Mouse (Mus musculus) heart, embryonic 11.5 days (tissue): ENCODE data around the gene Actl11. TPM values are rescaled to one million over a fixed set of nuclear protein-coding genes. Genes with fewer than 3 reads are reported as not detected.

Experiments used
- ATAC-seq: fragments of 200-750 bp; cut with Nextera tagmentation; replicated peaks from 2 replicates; pipeline ENCODE4 v1.8.0; 2017; ENCODE audit warnings: moderate library complexity; ENCODE audit not compliant: insufficient number of reproducible peaks, low FRiP score, low TSS enrichment
- H3K27ac ChIP-seq: fragments of 300-500 bp; sonication (generic); 2 replicates; pipeline ENCODE4 v1.5.1; 2014; ENCODE audit warnings: mild to moderate bottlenecking, low read depth, low read length
- H3K27me3 ChIP-seq: fragments of 300-500 bp; sonication (generic); 2 replicates; pipeline ENCODE4 v1.6.1; 2014; ENCODE audit warnings: mild to moderate bottlenecking, low read length, mixed read lengths; ENCODE audit not compliant: control insufficient read depth, insufficient read depth
- H3K36me3 ChIP-seq: fragments of 300-500 bp; sonication (generic); 2 replicates; pipeline ENCODE4 v1.6.1; 2014; ENCODE audit warnings: mild to moderate bottlenecking, low read length, moderate library complexity, mixed read lengths; ENCODE audit not compliant: control insufficient read depth, insufficient read depth
- H3K4me1 ChIP-seq: fragments of 300-500 bp; sonication (generic); 2 replicates; pipeline ENCODE4 v1.6.1; 2014; ENCODE audit warnings: low read length; ENCODE audit not compliant: control insufficient read depth, insufficient read depth
- H3K4me2 ChIP-seq: fragments of 300-500 bp; sonication (generic); 2 replicates; pipeline ENCODE4 v1.6.1; 2014; ENCODE audit warnings: mild to moderate bottlenecking, moderate library complexity
- H3K4me3 ChIP-seq: fragments of 300-500 bp; sonication (generic); 2 replicates; pipeline ENCODE4 v1.5.1; 2014; ENCODE audit warnings: low read depth, low read length
- H3K9ac ChIP-seq: fragments of 300-500 bp; sonication (generic); 2 replicates; pipeline ENCODE4 v1.6.1; 2014; ENCODE audit warnings: mild to moderate bottlenecking, low read depth, low read length, moderate library complexity
- H3K9me3 ChIP-seq: fragments of 300-500 bp; sonication (generic); replicated peaks from 2 replicates; pipeline ENCODE4 v1.6.1; 2016; ENCODE audit warnings: low read length; ENCODE audit not compliant: control insufficient read depth
- whole genome bisulfite sequencing: fragments of 180-500 bp; shearing (Covaris S2); extraction: QIAGEN DNeasy Blood & Tissue Kit; methylation state at CpG from one replicate; pipeline ENCODE4 v1.1.7; 2014; ENCODE audit not compliant: insufficient replicate concordance; 5-methylcytosine and 5-hydroxymethylcytosine counted together
- polyA plus RNA-seq: library from polyadenylated mRNA; unstranded; fragments of >200 nt; fragmentation: Nextera tagmentation; extraction: Ambion mirVana; gene quantifications from 2 replicates; pipeline ENCODE4 v1.2.1, GENCODE M21; 2014

Gene Actl11
- polyA plus RNA-seq, 1 experiment from 2014 or later: not detected

GRCm38 (mm10) chr9:107947241-107948194 is 19.2 kb downstream of the Actl11 start:
- Histone ChIP-seq H3K4me2 (no peak overlapping the region), H3K27me3 (no peaks in the 10 kb centered on the region), H3K4me3 (no peak overlapping the region), H3K9ac (no peak overlapping the region), H3K4me1 (peaks cover 7% of the 10 kb centered on the region), H3K36me3 (no peaks in the 10 kb centered on the region), H3K9me3 (no peaks in the 10 kb centered on the region), H3K27ac (no peak overlapping the region)
- ATAC-seq: no peak
- WGBS: 86% methylated on average over 31 of the region's 31 CpGs

GRCm38 (mm10) chr9:107949184-107949921 is 21.1 kb downstream of the Actl11 start:
- Histone ChIP-seq H3K9ac (no peak overlapping the region), H3K4me1 (peaks cover 7% of the 10 kb centered on the region), H3K27me3 (no peaks in the 10 kb centered on the region), H3K36me3 (no peaks in the 10 kb centered on the region), H3K4me2 (no peak overlapping the region), H3K9me3 (no peaks in the 10 kb centered on the region), H3K4me3 (no peak overlapping the region), H3K27ac (no peak overlapping the region)
- no peak for ATAC-seq
- 77% methylated on average over 13 of the region's 13 CpGs for WGBS

GRCm38 (mm10) chr9:107949922-107950235 is 21.6 kb downstream of the Actl11 start, which contains the start of gene Traip:
TSS of gene Traip (plus strand) at chr9:107950136.
- no peaks in the 10 kb centered on the region for H3K27me3 ChIP-seq
- no peaks in the 10 kb centered on the region for H3K9me3 ChIP-seq
- H3K27ac ChIP-seq: peak within 1 kb of the TSS; percentile 62; the same call in 1 of the 2 replicates
- peaks cover 7% of the 10 kb centered on the region for H3K4me1 ChIP-seq
- 91% methylated on average over 10 of the region's 10 CpGs for WGBS
- no peaks in the 10 kb centered on the region for H3K36me3 ChIP-seq
- H3K9ac ChIP-seq: peak within 1 kb of the TSS; percentile 75
- peak within 1 kb of the TSS; percentile 59 for H3K4me3 ChIP-seq
- ATAC-seq: no peak
- H3K4me2 ChIP-seq: peak within 1 kb of the TSS; percentile 78

- peak overlapping the region; percentile 75 for H3K9ac ChIP-seq
- no peaks in the 10 kb centered on the region for H3K27me3 ChIP-seq
- peak overlapping the region; percentile 59 for H3K4me3 ChIP-seq
- peak overlapping the region; percentile 62; the same call in 1 of the 2 replicates for H3K27ac ChIP-seq
- no peaks in the 10 kb centered on the region for H3K36me3 ChIP-seq
- peaks cover 9% of the 10 kb centered on the region for H3K4me1 ChIP-seq
- H3K9me3 ChIP-seq: no peaks in the 10 kb centered on the region
- peak; percentile 81 for ATAC-seq
- H3K4me2 ChIP-seq: peak overlapping the region; percentile 78
- WGBS: 17% methylated on average over 45 of the region's 45 CpGs
These were observed 22.4 kb downstream of the Actl11 start for GRCm38 (mm10) chr9:107950460-107951355.

GRCm38 (mm10) chr9:107955613-107956289 is 27.5 kb downstream of the Actl11 start:
- WGBS: 65% methylated on average over 6 of the region's 6 CpGs
- ATAC-seq: no peak

GRCm38 (mm10) chr9:107957141-107957540 is 28.9 kb downstream of the Actl11 start:
- ATAC-seq: no peak
- 69% methylated on average over 6 of the region's 6 CpGs for WGBS
- Histone ChIP-seq H3K27me3 (no peaks in the 10 kb centered on the region), H3K27ac (no peak overlapping the region), H3K9me3 (no peaks in the 10 kb centered on the region), H3K36me3 (peaks cover 23% of the 10 kb centered on the region; the same call in 1 of the 2 replicates), H3K4me1 (0 out of 2 replicates have a peak, but pooled peaks cover 5% of the 10 kb centered on the region), H3K9ac (no peak overlapping the region), H3K4me2 (no peak overlapping the region), H3K4me3 (no peak overlapping the region)

More at GRCm38 (mm10) chr9:107955613-107956289, 27.5 kb downstream of the Actl11 start:
- H3K4me1 ChIP-seq: peaks cover 9% of the 10 kb centered on the region
- no peaks in the 10 kb centered on the region for H3K27me3 ChIP-seq
- H3K4me3 ChIP-seq: no peak overlapping the region
- H3K27ac ChIP-seq: no peak overlapping the region
- H3K9ac ChIP-seq: no peak overlapping the region
- peaks cover 17% of the 10 kb centered on the region; the same call in 1 of the 2 replicates for H3K36me3 ChIP-seq
- no peaks in the 10 kb centered on the region for H3K9me3 ChIP-seq
- no peak overlapping the region for H3K4me2 ChIP-seq

- Histone ChIP-seq H3K9ac (no peak overlapping the region), H3K27me3 (no peaks in the 10 kb centered on the region), H3K36me3 (peaks cover 26% of the 10 kb centered on the region; the same call in 1 of the 2 replicates), H3K4me3 (no peak overlapping the region), H3K4me1 (peaks cover 13% of the 10 kb centered on the region; the same call in 1 of the 2 replicates), H3K27ac (no peak overlapping the region), H3K9me3 (no peaks in the 10 kb centered on the region), H3K4me2 (no peak overlapping the region)
- 62% methylated on average over 6 of the region's 6 CpGs for WGBS
- no peak for ATAC-seq
These were observed 31.6 kb downstream of the Actl11 start for GRCm38 (mm10) chr9:107959896-107960295.
